In genomic region chr12:76177000-76177863, GRCm38 (mm10) we compare ENCODE assay signal across 7 mouse cellular contexts. TPM values are rescaled to one million over a fixed set of nuclear protein-coding genes. Genes with fewer than 3 reads are reported as not detected.
A peak's percentile ranks its signal among the peaks of the same experiment; 100 is the strongest.
DNase-seq lines count a peak whose midpoint lies in the region; ATAC-seq lines count a peak whose summit lies in the region.

Gene Esr2 (minus strand): TSS chr12:76177259.

- no peaks in the 10 kb centered on the region for H3K9me3 ChIP-seq in heart, embryonic 13.5 days

- H3K4me3 ChIP-seq in heart, embryonic 13.5 days, result peak within 1 kb of the TSS; percentile 58

- no peaks in the 10 kb centered on the region for H3K36me3 ChIP-seq in heart, embryonic 13.5 days

- peaks cover 3% of the 10 kb centered on the region; the same call in 1 of the 2 replicates for H3K4me1 ChIP-seq in heart, embryonic 13.5 days

- ATAC-seq in heart, embryonic 13.5 days (ENCODE audit: extremely low read depth, insufficient number of reproducible peaks, low FRiP score, low TSS enrichment), result no peak

- H3K27me3 ChIP-seq in heart, embryonic 13.5 days (replicated peaks), result peaks cover 20% of the 10 kb centered on the region

- peak within 1 kb of the TSS; percentile 99 for H3K4me2 ChIP-seq in heart, embryonic 13.5 days

- peak within 1 kb of the TSS; percentile 72 for H3K9ac ChIP-seq in heart, embryonic 13.5 days

- under 1% methylated on average over 39 of the region's 39 CpGs for WGBS in heart, embryonic 13.5 days

- DNase-seq in urinary bladder, postnatal 14 days (ENCODE audit: low spot score), result peak; percentile 16
- DNase-seq in urinary bladder, postnatal 25 days (ENCODE audit: low spot score), result no peak
- peak; percentile 49 for DNase-seq in cerebellum, postnatal 14 days
- DNase-seq in kidney, postnatal 36 days, result peak; percentile 21 to 34
- DNase-seq in mesoderm, embryonic 11.5 days (ENCODE audit: low read depth, low spot score), result peak; percentile 47
- DNase-seq in thymus, postnatal 0 days (ENCODE audit: low spot score), result peak; percentile 13

- no peak within 1 kb of the TSS for H3K27ac ChIP-seq in heart, embryonic 13.5 days (replicated peaks)

RNA-seq across cellular contexts. Expression of gene Esr2, which starts in this region (rescaled TPM):
- 0.32 and 0.42 TPM in 2 replicates for polyA plus RNA-seq in heart, embryonic 13.5 days (2015; fragmentation: Nextera tagmentation; extraction: Ambion mirVana)
- polyA plus RNA-seq in thymus, postnatal 0 days (2015; fragmentation: Nextera tagmentation; extraction: Ambion mirVana), result 0.05 TPM in 1 of 2 replicates, not detected in the other

Comparison
In these comparisons a context has a peak if more than half of its experiments do, and no peak if none do; other contexts are left out.
1. Peak in DNase-seq in thymus, postnatal 0 days; RNA of the gene not detected or under 1 TPM.